Mouse (Mus musculus): Measurements from ENCODE around the gene Prr18. TPM values are rescaled to one million over a fixed set of nuclear protein-coding genes. Genes with fewer than 3 reads are reported as not detected.

The Prr18 gene
- polyA plus RNA-seq, 1 experiment from 2014 or later = 0.20 TPM

- H3K9ac ChIP-seq (ENCODE audit: low read length) = no peak overlapping the region
- no peaks in the 10 kb centered on the region for H3K27me3 ChIP-seq (ENCODE audit: control insufficient read depth, insufficient read depth, low read length)
- no peak overlapping the region for H3K4me3 ChIP-seq (ENCODE audit: low read depth, low read length)
- H3K9me3 ChIP-seq (ENCODE audit: control insufficient read depth, low read length) = no peaks in the 10 kb centered on the region
- no peak overlapping the region for H3K27ac ChIP-seq (replicated peaks; ENCODE audit: low read depth, low read length)
- 27% methylated on average over 8 of the region's 8 CpGs for WGBS
- DNase-seq (ENCODE audit: low spot score) (no peak), ATAC-seq (ENCODE audit: insufficient number of reproducible peaks, low FRiP score, low TSS enrichment, low read depth) (no peak)
- H3K36me3 ChIP-seq (ENCODE audit: control insufficient read depth, insufficient read depth, low read length) = no peaks in the 10 kb centered on the region
- H3K4me2 ChIP-seq (ENCODE audit: low read depth, severe bottlenecking) = no peak overlapping the region
- H3K4me1 ChIP-seq (ENCODE audit: control insufficient read depth, insufficient read depth, low read length) = peaks cover 22% of the 10 kb centered on the region
Observed at GRCm38 (mm10) chr17:8368570-8368969, 31.3 kb downstream of the Prr18 start.

- DNase-seq (ENCODE audit: low spot score) (no peak), ATAC-seq (ENCODE audit: insufficient number of reproducible peaks, low FRiP score, low TSS enrichment, low read depth) (no peak)
- Histone ChIP-seq H3K4me1 (ENCODE audit: control insufficient read depth, insufficient read depth, low read length) (peaks cover 22% of the 10 kb centered on the region), H3K9ac (ENCODE audit: low read length) (no peak overlapping the region), H3K4me3 (ENCODE audit: low read depth, low read length) (no peak overlapping the region), H3K36me3 (ENCODE audit: control insufficient read depth, insufficient read depth, low read length) (no peaks in the 10 kb centered on the region), H3K4me2 (ENCODE audit: low read depth, severe bottlenecking) (no peak overlapping the region), H3K9me3 (ENCODE audit: control insufficient read depth, low read length) (no peaks in the 10 kb centered on the region), H3K27me3 (ENCODE audit: control insufficient read depth, insufficient read depth, low read length) (no peaks in the 10 kb centered on the region), H3K27ac (replicated peaks; ENCODE audit: low read depth, low read length) (no peak overlapping the region)
- WGBS = 72% methylated on average over 2 of the region's 2 CpGs
Observed at GRCm38 (mm10) chr17:8369171-8369570, 31.9 kb downstream of the Prr18 start.

DNA sequence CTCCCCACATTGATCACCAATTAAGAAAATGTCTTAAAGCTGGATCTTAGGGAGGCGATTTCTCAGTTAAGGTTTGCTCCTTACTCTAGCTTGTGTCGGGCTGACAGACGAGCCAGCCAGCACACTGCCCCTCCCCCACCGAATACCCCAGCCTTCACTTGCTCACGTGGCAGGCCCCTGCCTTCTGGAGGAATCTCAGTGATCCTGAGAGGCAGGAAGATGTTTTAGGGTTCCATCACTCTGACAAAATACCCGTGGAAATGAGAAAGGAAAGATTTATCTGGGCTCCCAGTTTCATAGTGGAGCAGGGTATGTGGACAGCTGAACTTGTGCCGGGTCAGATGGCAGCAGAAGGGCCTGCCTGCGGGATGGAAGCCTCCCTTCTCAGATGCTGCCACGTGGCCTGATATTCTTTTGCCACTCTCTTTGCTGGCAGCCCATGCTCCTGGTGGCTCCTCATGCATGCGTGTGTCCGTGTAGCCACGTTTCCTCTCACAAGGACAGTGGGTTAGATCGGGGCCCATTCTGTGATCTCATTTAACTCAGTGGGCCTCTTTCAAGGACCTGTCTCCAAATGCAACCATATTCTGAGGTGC lies 33.5 kb downstream of the Prr18 start:
- Histone ChIP-seq H3K27me3 (ENCODE audit: control insufficient read depth, insufficient read depth, low read length) (no peaks in the 10 kb centered on the region), H3K36me3 (ENCODE audit: control insufficient read depth, insufficient read depth, low read length) (no peaks in the 10 kb centered on the region), H3K4me1 (ENCODE audit: control insufficient read depth, insufficient read depth, low read length) (peaks cover 23% of the 10 kb centered on the region), H3K4me3 (ENCODE audit: low read depth, low read length) (no peak overlapping the region), H3K9ac (ENCODE audit: low read length) (no peak overlapping the region), H3K27ac (replicated peaks; ENCODE audit: low read depth, low read length) (no peak overlapping the region), H3K9me3 (ENCODE audit: control insufficient read depth, low read length) (no peaks in the 10 kb centered on the region), H3K4me2 (ENCODE audit: low read depth, severe bottlenecking) (no peak overlapping the region)
- ATAC-seq (ENCODE audit: insufficient number of reproducible peaks, low FRiP score, low TSS enrichment, low read depth) (no peak), DNase-seq (ENCODE audit: low spot score) (peak; percentile 66)
- 29% methylated on average over 13 of the region's 13 CpGs for WGBS

- Histone ChIP-seq H3K27me3 (ENCODE audit: control insufficient read depth, insufficient read depth, low read length) (no peaks in the 10 kb centered on the region), H3K4me2 (ENCODE audit: low read depth, severe bottlenecking) (peak overlapping the region; percentile 49), H3K27ac (replicated peaks; ENCODE audit: low read depth, low read length) (peak overlapping the region; percentile 91), H3K9me3 (ENCODE audit: control insufficient read depth, low read length) (no peaks in the 10 kb centered on the region), H3K4me1 (ENCODE audit: control insufficient read depth, insufficient read depth, low read length) (peaks cover 25% of the 10 kb centered on the region), H3K4me3 (ENCODE audit: low read depth, low read length) (peak overlapping the region; percentile 22), H3K36me3 (ENCODE audit: control insufficient read depth, insufficient read depth, low read length) (no peaks in the 10 kb centered on the region), H3K9ac (ENCODE audit: low read length) (peak overlapping the region; percentile 62)
- peak; percentile 90 for DNase-seq (ENCODE audit: low spot score)
- ATAC-seq (ENCODE audit: insufficient number of reproducible peaks, low FRiP score, low TSS enrichment, low read depth) = peak; percentile 78
- WGBS = 1% methylated on average over 7 of the region's 7 CpGs
Observed at GRCm38 (mm10) chr17:8371834-8372233, 34.6 kb downstream of the Prr18 start.

DNA sequence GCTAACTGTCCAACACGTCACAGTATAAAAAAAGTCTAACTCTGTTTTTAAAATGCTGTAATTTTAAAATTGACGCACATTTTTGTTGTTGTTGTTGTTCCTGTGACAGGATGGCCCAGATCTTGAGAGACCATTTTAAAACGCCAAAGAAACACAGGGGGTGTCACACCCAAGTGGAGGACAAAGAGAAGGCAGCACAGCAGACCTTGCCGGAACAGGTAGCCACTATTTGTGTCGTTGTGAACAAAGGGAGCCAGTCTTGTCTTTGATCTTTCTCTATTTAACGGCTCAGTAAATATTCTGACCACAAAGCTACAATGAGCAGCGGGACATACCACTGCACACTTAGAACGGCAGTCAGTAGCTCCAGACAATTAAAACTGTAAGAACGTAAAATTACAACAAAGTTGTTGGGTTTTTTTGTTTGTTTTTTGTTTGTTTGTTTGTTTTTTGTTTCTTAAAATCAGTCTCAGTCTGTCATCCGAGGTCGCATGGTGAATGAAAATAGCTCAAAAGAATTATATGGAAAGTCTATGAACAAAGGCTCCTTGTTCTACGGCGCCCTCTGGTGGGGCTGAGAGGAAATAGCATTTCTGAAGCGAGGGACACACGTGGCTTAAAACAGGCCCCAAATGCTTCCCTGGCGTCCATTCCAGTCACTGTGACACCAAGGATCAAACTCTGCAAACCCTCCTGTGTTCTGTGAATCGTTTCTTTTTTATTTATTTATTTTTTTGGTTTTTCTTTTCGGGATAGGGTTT lies 35.2 kb downstream of the Prr18 start:
- peaks cover 25% of the 10 kb centered on the region for H3K4me1 ChIP-seq (ENCODE audit: control insufficient read depth, insufficient read depth, low read length)
- no peaks in the 10 kb centered on the region for H3K9me3 ChIP-seq (ENCODE audit: control insufficient read depth, low read length)
- H3K27me3 ChIP-seq (ENCODE audit: control insufficient read depth, insufficient read depth, low read length) = no peaks in the 10 kb centered on the region
- H3K9ac ChIP-seq (ENCODE audit: low read length) = peak overlapping the region; percentile 62
- peak overlapping the region; percentile 49 for H3K4me2 ChIP-seq (ENCODE audit: low read depth, severe bottlenecking)
- WGBS = 4% methylated on average over 18 of the region's 18 CpGs
- peak overlapping the region; percentile 91 for H3K27ac ChIP-seq (replicated peaks; ENCODE audit: low read depth, low read length)
- DNase-seq (ENCODE audit: low spot score) (peak; percentile 87), ATAC-seq (ENCODE audit: insufficient number of reproducible peaks, low FRiP score, low TSS enrichment, low read depth) (0 out of 2 replicates have a peak, but pooled peaks have one; percentile 32)
- peak overlapping the region; percentile 22 for H3K4me3 ChIP-seq (ENCODE audit: low read depth, low read length)
- H3K36me3 ChIP-seq (ENCODE audit: control insufficient read depth, insufficient read depth, low read length) = no peaks in the 10 kb centered on the region

GRCm38 (mm10) chr17:8377298-8377697 lies 40.0 kb downstream of the Prr18 start:
- H3K9ac ChIP-seq (ENCODE audit: low read length) = no peak overlapping the region
- H3K27me3 ChIP-seq (ENCODE audit: control insufficient read depth, insufficient read depth, low read length) = no peaks in the 10 kb centered on the region
- DNase-seq (ENCODE audit: low spot score) = no peak
- H3K4me2 ChIP-seq (ENCODE audit: low read depth, severe bottlenecking) = no peak overlapping the region
- H3K36me3 ChIP-seq (ENCODE audit: control insufficient read depth, insufficient read depth, low read length) = no peaks in the 10 kb centered on the region
- no peak overlapping the region for H3K27ac ChIP-seq (replicated peaks; ENCODE audit: low read depth, low read length)
- peaks cover 8% of the 10 kb centered on the region for H3K4me1 ChIP-seq (ENCODE audit: control insufficient read depth, insufficient read depth, low read length)
- H3K9me3 ChIP-seq (ENCODE audit: control insufficient read depth, low read length) = no peaks in the 10 kb centered on the region
- ATAC-seq (ENCODE audit: insufficient number of reproducible peaks, low FRiP score, low TSS enrichment, low read depth) = no peak
- H3K4me3 ChIP-seq (ENCODE audit: low read depth, low read length) = no peak overlapping the region
- 41% methylated on average over 5 of the region's 5 CpGs for WGBS

GRCm38 (mm10) chr17:8385441-8385840 lies 48.2 kb downstream of the Prr18 start:
- H3K4me2 ChIP-seq (ENCODE audit: low read depth, severe bottlenecking) = no peak overlapping the region
- DNase-seq (ENCODE audit: low spot score) (no peak), ATAC-seq (ENCODE audit: insufficient number of reproducible peaks, low FRiP score, low TSS enrichment, low read depth) (no peak)
- H3K4me1 ChIP-seq (ENCODE audit: control insufficient read depth, insufficient read depth, low read length) = peaks cover 7% of the 10 kb centered on the region
- H3K27ac ChIP-seq (replicated peaks; ENCODE audit: low read depth, low read length) = no peak overlapping the region
- WGBS = 97% methylated on average over 2 of the region's 2 CpGs
- no peak overlapping the region for H3K9ac ChIP-seq (ENCODE audit: low read length)
- no peaks in the 10 kb centered on the region for H3K36me3 ChIP-seq (ENCODE audit: control insufficient read depth, insufficient read depth, low read length)
- no peak overlapping the region for H3K4me3 ChIP-seq (ENCODE audit: low read depth, low read length)
- H3K9me3 ChIP-seq (ENCODE audit: control insufficient read depth, low read length) = no peaks in the 10 kb centered on the region
- H3K27me3 ChIP-seq (ENCODE audit: control insufficient read depth, insufficient read depth, low read length) = peaks cover 10% of the 10 kb centered on the region

GRCm38 (mm10) chr17:8388463-8388862 lies 51.2 kb downstream of the Prr18 start:
- ATAC-seq (ENCODE audit: insufficient number of reproducible peaks, low FRiP score, low TSS enrichment, low read depth) (0 out of 2 replicates have a peak, but pooled peaks have one; percentile 28), DNase-seq (ENCODE audit: low spot score) (peak; percentile 85)
- Histone ChIP-seq H3K27me3 (ENCODE audit: control insufficient read depth, insufficient read depth, low read length) (peaks cover 13% of the 10 kb centered on the region), H3K9ac (ENCODE audit: low read length) (no peak overlapping the region), H3K4me1 (ENCODE audit: control insufficient read depth, insufficient read depth, low read length) (peaks cover 9% of the 10 kb centered on the region), H3K36me3 (ENCODE audit: control insufficient read depth, insufficient read depth, low read length) (no peaks in the 10 kb centered on the region), H3K9me3 (ENCODE audit: control insufficient read depth, low read length) (no peaks in the 10 kb centered on the region), H3K4me3 (ENCODE audit: low read depth, low read length) (peak overlapping the region; percentile 27; the same call in 1 of the 2 replicates), H3K4me2 (ENCODE audit: low read depth, severe bottlenecking) (peak overlapping the region; percentile 60), H3K27ac (replicated peaks; ENCODE audit: low read depth, low read length) (no peak overlapping the region)
- under 1% methylated on average over 13 of the region's 13 CpGs for WGBS
